Mouse (Mus musculus): ENCODE data around the gene Depdc1b. TPM values are rescaled to one million over a fixed set of nuclear protein-coding genes. Genes with fewer than 3 reads are reported as not detected.

The Depdc1b gene
- total and polyA plus RNA-seq, 3 experiments, result 21.2 to 25.3 TPM; not detected in 1

- no peak for TF ChIP-seq RAD21 (IDR thresholded peaks at IDR 0.05; ENCODE audit: low read depth, low read length)
- no peak for TF ChIP-seq UBTF (IDR thresholded peaks at IDR 0.05; ENCODE audit: borderline replicate concordance, insufficient read depth, low read depth, low read length)
- no peak for TF ChIP-seq ELF1 (IDR thresholded peaks at IDR 0.05; ENCODE audit: low read depth, low read length)
- peak; percentile 38; the same call in 1 of the 2 replicates for TF ChIP-seq TCF12 (IDR thresholded peaks at IDR 0.05; ENCODE audit: low read depth, low read length)
- no peak for TF ChIP-seq KAT2A (conservative IDR thresholded peaks at IDR 0.05; ENCODE audit: low read depth, low read length)
- no peak for TF ChIP-seq MAX (IDR thresholded peaks at IDR 0.05; ENCODE audit: low read length)
- no peak for TF ChIP-seq MXI1 (IDR thresholded peaks at IDR 0.05; ENCODE audit: low read depth, low read length)
- TF ChIP-seq BHLHE40 (IDR thresholded peaks at IDR 0.05; ENCODE audit: borderline replicate concordance, low read depth, low read length), result 0 out of 2 replicates have a peak, but pooled peaks have one; percentile 7
- TF ChIP-seq GABPA (IDR thresholded peaks at IDR 0.05; ENCODE audit: low read depth, low read length), result no peak
- TF ChIP-seq SIN3A (IDR thresholded peaks at IDR 0.05; ENCODE audit: low read length), result no peak
- TF ChIP-seq MEF2A (IDR thresholded peaks at IDR 0.05; ENCODE audit: extremely low read depth, insufficient replicate concordance, low read depth, low read length, poor library complexity, severe bottlenecking), result no peak
- peak; percentile 45 to 67; a peak in 3 of 4 replicates for TF ChIP-seq EP300 (IDR thresholded peaks at IDR 0.05; ENCODE audit: low read depth in 1 of 2, low read length in 2 of 2)
- 0 out of 2 replicates have a peak, but pooled peaks have one; percentile 8 for TF ChIP-seq USF1 (IDR thresholded peaks at IDR 0.05; ENCODE audit: low read depth, low read length)
- TF ChIP-seq GATA1 (IDR thresholded peaks at IDR 0.05; ENCODE audit: low read depth, low read length), result peak; percentile 50; the same call in 1 of the 2 replicates
- no peak for TF ChIP-seq CTCF (IDR thresholded peaks at IDR 0.05 in 2 of 3, conservative IDR thresholded peaks at IDR 0.05 in 1 of 3; ENCODE audit: control insufficient read depth in 1 of 3, insufficient read depth in 1 of 3, low read depth in 2 of 3, low read length in 3 of 3, poor library complexity in 1 of 3, severe bottlenecking in 1 of 3)
- TF ChIP-seq POLR2AphosphoS2 (IDR thresholded peaks at IDR 0.05; ENCODE audit: low read length), result no peak
- no peak for TF ChIP-seq POLR2AphosphoS5 (IDR thresholded peaks at IDR 0.05; ENCODE audit: borderline replicate concordance, low read depth, low read length)
- peak; percentile 72 for TF ChIP-seq TAL1 (IDR thresholded peaks at IDR 0.05; ENCODE audit: low read length)
- TF ChIP-seq TBP (IDR thresholded peaks at IDR 0.05; ENCODE audit: low read depth, low read length), result no peak
- peak; percentile 67 for TF ChIP-seq MYC (IDR thresholded peaks at IDR 0.05; ENCODE audit: low read depth, low read length)
- 0 out of 2 replicates have a peak, but pooled peaks have one; percentile 13 for TF ChIP-seq RCOR1 (IDR thresholded peaks at IDR 0.05; ENCODE audit: low read depth, low read length)
- TF ChIP-seq ZMIZ1 (IDR thresholded peaks at IDR 0.05; ENCODE audit: low read depth, low read length), result no peak
- no peak for TF ChIP-seq CHD1 (IDR thresholded peaks at IDR 0.05; ENCODE audit: low read depth, low read length)
- no peak for TF ChIP-seq E2F4 (IDR thresholded peaks at IDR 0.05; ENCODE audit: borderline replicate concordance, low read depth, low read length)
- TF ChIP-seq MAZ (IDR thresholded peaks at IDR 0.05; ENCODE audit: low read depth, low read length), result no peak
- no peak for TF ChIP-seq MYB (IDR thresholded peaks at IDR 0.05; ENCODE audit: low read depth, low read length)
- TF ChIP-seq ZKSCAN1 (IDR thresholded peaks at IDR 0.05; ENCODE audit: low read depth, low read length), result no peak
- no peak for TF ChIP-seq USF2 (IDR thresholded peaks at IDR 0.05; ENCODE audit: borderline replicate concordance in 1 of 2, insufficient read depth in 1 of 2, low read depth in 1 of 2, low read length in 2 of 2)
- 0 out of 2 replicates have a peak, but pooled peaks have one; percentile 20 for TF ChIP-seq ETS1 (IDR thresholded peaks at IDR 0.05; ENCODE audit: low read depth, low read length)
- no peak for TF ChIP-seq HCFC1 (IDR thresholded peaks at IDR 0.05; ENCODE audit: low read depth, low read length)
- TF ChIP-seq SMC3 (IDR thresholded peaks at IDR 0.05; ENCODE audit: low read depth, low read length), result no peak
- no peaks in the 10 kb centered on the region for H3K79me2 ChIP-seq (ENCODE audit: control insufficient read depth, insufficient read depth, low read length, poor library complexity)
- DNase-seq (ENCODE audit: low read depth, low spot score), result peak; percentile 63
- H3K4me3 ChIP-seq (ENCODE audit: control insufficient read depth in 1 of 2, insufficient read depth in 1 of 2, low read depth in 2 of 2, low read length in 2 of 2), result no peak within 1 kb of the TSS
- peaks cover 0 to 13% of the 10 kb centered on the region in 2 experiments; a peak in 2 of 4 replicates for H3K36me3 ChIP-seq (ENCODE audit: control insufficient read depth in 1 of 2, insufficient read depth in 2 of 2, low read length in 2 of 2)
- peaks cover 0 to 2% of the 10 kb centered on the region in 2 experiments; a peak in 3 of 4 replicates for H3K27me3 ChIP-seq (ENCODE audit: control insufficient read depth in 1 of 2, insufficient read depth in 2 of 2, low read length in 2 of 2)
- H3K9ac ChIP-seq (ENCODE audit: control insufficient read depth, low read depth, low read length, poor library complexity, severe bottlenecking), result no peak within 1 kb of the TSS
- H3K9me3 ChIP-seq (replicated peaks; ENCODE audit: insufficient read depth, low read length), result no peaks in the 10 kb centered on the region
- peaks cover 0 to 9% of the 10 kb centered on the region in 2 experiments; a peak in 3 of 4 replicates for H3K4me1 ChIP-seq (ENCODE audit: control insufficient read depth in 1 of 2, insufficient read depth in 2 of 2, low read length in 2 of 2)
- no peak within 1 kb of the TSS for H3K27ac ChIP-seq (ENCODE audit: control insufficient read depth, low read depth, low read length)
Measured at GRCm38 (mm10) chr13:108449116-108450097, 133.3 kb downstream of the Depdc1b start, which contains the start of gene Pde4d. Pde4d (plus strand) TSS chr13:108449948.

All from MEL (cell line).